Mouse (Mus musculus) lung, postnatal 25 days (tissue): ENCODE data around the gene Olfr167.
"Not testable (repeated sequence)": the region's sequence is repeated elsewhere in the genome, so short reads cannot be mapped to it uniquely, and the experiment has no call there.

Experiments
- DNase-seq: peaks from one replicate; pipeline ENCODE4 v3.0.0; 2022; ENCODE audit warnings: low spot score

Olfr167 gene

GRCm38 (mm10) chr16:19522166-19522565 is at the start of gene Olfr167:
Olfr167 (minus strand) TSS chr16:19522266.
- DNase-seq = no peak

GRCm38 (mm10) chr16:19571709-19572108 is 49.6 kb upstream of the Olfr167 start, which contains the start of gene Olfr169:
Olfr169 (minus strand) TSS chr16:19571809.
- DNase-seq = not testable (repeated sequence)

GRCm38 (mm10) chr16:19553429-19553828 is 31.4 kb upstream of the Olfr167 start:
- DNase-seq = not testable (repeated sequence)

GRCm38 (mm10) chr16:19552246-19552645 is 30.2 kb upstream of the Olfr167 start:
- not testable (repeated sequence) for DNase-seq

- DNase-seq = no peak
Observed at GRCm38 (mm10) chr16:19535455-19535854, 13.4 kb upstream of the Olfr167 start, which contains the start of gene Olfr168. Olfr168 (minus strand) TSS chr16:19535555.

GRCm38 (mm10) chr16:19483394-19483793 is 38.7 kb downstream of the Olfr167 start, which contains the start of gene Olfr166:
Olfr166 (plus strand) TSS chr16:19483694.
- no peak for DNase-seq

- DNase-seq = no peak
Observed at GRCm38 (mm10) chr16:19464365-19464764, 57.7 kb downstream of the Olfr167 start.
